Mouse (Mus musculus) c-Kit-negative CD71-positive TER-119-positive erythroid progenitor cells, embryonic 14.5 days (primary cell): ENCODE measurements around the gene Lhpp.

ENCODE experiments used
- DNase-seq: peaks from one replicate; pipeline ENCODE4 v3.0.0-alpha.2; 2013; ENCODE audit warnings: low read depth, low spot score

The Lhpp gene

GRCm38 (mm10) chr7:132705130-132705529, 94.7 kb downstream of the Lhpp start:
- no peak for DNase-seq

DNA sequence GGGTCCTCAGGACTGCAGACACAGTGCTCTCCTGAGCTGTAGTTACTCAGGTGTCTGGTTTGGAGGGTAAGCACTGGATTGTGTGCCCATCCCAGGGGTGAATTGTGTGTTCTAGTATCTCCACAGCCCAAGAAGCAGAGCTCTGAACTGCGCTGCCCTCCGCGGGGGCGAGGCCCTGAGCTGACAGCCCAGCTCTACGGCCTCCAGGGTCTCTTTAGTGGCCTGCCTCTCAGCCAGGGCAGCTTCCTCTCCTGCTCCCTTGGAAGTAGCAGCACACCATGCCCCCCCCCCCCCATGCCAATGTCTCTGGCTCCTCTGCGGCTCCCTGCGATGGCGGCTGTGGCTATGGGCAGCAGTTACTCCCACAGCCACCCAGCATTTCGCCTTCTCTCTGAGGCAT, 101.1 kb downstream of the Lhpp start:
- DNase-seq: no peak

DNA sequence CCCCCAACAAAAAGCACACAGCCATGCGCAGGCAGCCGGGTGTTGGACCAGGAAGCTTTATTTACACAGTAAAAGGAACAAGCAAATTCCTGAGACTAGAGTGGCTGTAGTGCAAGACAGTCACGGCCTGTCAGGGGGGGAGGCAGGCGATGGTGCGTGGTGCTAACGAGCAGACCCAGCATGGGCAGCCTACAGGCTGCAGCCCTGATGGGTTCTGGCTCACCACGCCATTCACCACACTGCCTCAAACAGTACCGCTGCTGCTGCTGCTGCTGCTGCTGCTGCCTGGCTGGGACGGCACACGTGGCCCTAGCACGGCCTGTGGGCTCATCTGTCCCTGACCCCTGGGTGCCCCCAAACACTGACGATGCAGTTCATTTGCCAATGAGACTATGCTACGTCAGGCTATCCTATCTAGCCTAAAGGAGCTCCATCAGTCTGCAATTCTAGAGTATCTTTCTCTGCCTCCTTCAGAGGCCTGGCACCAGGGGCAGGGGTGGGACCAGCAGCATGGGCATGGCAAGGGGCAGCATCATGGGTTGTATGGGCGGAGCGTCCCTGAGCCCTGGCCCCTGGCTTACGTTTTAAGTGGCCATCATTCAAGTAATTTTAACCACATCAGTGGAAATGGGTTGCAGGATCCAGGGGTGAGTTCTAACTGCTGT, 101.7 kb downstream of the Lhpp start:
- no peak for DNase-seq

- DNase-seq: no peak
Measured at GRCm38 (mm10) chr7:132712956-132713355, 102.5 kb downstream of the Lhpp start.

- no peak for DNase-seq
Measured at GRCm38 (mm10) chr7:132713483-132714126, 103.2 kb downstream of the Lhpp start.

DNA sequence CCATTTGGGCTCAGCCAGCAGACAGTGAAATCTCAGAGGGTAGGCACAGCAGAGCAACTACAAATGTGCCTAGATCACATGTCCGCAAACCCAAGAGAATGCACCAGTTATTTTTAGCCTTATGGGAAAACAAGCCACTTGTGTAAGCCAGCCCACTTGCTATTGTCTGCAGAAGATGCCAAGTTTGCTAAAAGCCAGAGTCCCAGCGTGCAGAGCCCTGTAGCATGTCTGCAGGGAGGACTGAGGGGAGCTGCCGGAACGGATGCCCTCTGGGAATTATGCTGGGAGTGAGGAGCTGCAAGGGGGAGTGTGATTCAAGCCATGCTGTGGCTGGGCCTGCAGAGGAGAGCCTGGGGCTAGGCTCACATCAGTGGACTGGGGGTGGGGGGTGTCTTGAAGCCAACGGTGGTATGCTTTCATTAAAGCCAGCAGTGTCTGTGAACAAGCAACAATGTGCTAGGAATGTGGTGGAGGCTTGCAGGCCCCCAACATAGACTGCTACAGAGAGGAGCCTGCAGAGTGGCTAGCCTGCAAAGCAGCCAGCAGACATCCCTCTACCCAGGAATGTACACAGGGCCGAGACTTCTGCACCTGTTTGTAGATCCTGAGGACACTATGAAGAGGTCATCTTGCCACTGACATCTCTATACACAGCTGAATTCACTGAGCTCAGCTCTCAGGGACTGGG, 103.9 kb downstream of the Lhpp start:
- no peak for DNase-seq

DNA sequence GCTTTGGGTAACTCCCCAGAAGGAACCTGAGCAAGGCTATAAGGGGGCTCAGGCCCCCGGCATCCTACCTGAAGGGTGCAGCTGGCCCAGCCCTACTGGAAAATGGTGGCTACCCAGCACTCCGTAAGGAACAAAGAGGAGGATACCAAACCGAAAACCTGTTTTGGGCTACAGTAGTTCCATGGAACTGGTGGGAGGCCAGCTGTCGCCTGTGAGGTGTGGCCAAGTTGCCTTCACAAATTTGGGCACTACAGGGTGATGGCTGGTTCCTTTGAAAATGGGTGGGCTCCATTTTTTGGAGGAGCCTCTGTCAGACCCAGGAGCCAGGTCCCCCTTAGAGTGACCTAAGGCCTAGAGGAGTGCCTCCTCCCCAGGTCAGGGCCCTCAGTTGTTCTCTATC, 104.8 kb downstream of the Lhpp start:
- DNase-seq: no peak

DNA sequence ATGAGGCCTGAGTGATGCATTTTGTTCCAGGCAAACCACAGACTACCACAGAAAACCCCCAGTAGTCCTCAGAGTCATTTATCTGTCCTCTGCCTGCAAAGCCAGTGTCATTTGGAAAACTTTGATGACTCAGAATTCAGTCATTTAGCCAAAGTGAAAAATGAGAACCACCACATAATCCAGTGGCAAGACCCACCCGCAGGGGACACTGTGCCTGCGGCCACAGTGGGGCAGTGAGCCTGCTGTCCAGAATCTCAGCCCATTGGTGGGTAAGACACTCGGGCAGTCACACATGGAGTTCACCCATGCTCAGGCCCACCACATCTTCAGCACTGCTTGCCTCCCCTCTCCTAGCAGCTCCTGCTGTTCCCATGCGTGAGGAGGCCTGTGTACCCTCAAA, 109.1 kb downstream of the Lhpp start:
- no peak for DNase-seq

GRCm38 (mm10) chr7:132720562-132720961, 110.1 kb downstream of the Lhpp start:
- no peak for DNase-seq

GRCm38 (mm10) chr7:132722401-132723370, 112.2 kb downstream of the Lhpp start:
- no peak for DNase-seq

- DNase-seq: peak; percentile 87
Measured at GRCm38 (mm10) chr7:132723906-132724305, 113.5 kb downstream of the Lhpp start.

GRCm38 (mm10) chr7:132724501-132725062, 114.1 kb downstream of the Lhpp start:
- DNase-seq: no peak

GRCm38 (mm10) chr7:132726106-132726861, 115.8 kb downstream of the Lhpp start:
- DNase-seq: no peak

DNA sequence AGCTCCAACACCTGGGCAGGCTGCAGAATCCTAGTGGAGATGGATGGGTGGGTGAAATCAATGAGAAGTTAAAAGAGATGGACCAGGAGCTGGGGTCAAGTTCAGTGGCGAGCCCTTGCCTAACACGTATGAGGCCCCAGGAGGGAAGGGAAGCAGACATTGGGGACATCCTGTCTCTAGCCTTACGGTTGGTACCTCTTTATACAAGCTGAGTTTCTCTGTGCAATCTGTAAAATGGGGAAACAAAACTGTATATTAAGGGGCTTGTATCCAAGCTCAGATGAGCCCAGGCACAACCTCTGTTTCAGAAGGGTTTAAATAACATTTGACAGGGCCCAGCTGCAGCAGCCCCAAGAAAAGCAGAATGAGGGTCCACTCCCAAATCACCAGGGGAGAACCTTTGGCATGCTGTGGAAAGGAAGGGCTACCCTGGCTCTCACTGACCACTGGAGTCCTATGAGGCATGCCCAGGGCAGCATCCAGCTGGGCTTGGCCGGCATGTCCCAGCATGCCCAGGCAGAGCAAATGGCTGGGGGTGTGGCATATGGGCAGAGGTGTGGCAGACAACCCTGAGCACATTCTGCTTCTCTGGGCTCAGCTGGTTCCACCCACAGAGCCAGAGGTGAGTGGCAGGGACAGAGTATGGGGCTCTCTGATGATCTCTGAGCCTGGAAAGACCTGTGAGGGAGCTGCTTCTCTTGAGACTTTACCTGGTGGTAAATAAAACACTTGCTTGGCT, 118.8 kb downstream of the Lhpp start:
- no peak for DNase-seq

DNA sequence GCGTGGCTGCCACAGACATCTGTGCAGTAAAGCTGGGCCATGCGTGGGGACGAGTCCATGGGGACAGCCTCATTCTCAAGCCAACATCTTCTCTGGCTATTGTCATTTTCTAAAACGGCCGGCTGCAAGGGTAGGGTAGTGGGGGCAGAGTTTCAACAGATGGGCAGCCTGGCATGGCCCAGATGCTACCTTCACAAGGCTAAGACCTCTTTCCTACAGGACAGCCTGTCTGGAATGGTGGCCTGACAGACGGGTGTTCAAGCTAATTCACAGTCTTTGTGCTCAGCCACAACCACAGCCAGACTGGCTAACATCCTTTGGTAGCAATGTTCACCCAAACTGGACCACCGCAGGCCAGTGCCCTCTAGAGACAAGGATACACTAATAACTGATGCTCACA, 120.1 kb downstream of the Lhpp start:
- no peak for DNase-seq

GRCm38 (mm10) chr7:132731558-132731957, 121.1 kb downstream of the Lhpp start:
- DNase-seq: no peak

GRCm38 (mm10) chr7:132732136-132732789, 121.8 kb downstream of the Lhpp start:
- DNase-seq: no peak

- no peak for DNase-seq
Measured at GRCm38 (mm10) chr7:132733521-132733920, 123.1 kb downstream of the Lhpp start.

- DNase-seq: no peak
Measured at GRCm38 (mm10) chr7:132734222-132734621, 123.8 kb downstream of the Lhpp start.
